Mouse (Mus musculus): Measurements from ENCODE around the gene Ttll4.

DNA sequence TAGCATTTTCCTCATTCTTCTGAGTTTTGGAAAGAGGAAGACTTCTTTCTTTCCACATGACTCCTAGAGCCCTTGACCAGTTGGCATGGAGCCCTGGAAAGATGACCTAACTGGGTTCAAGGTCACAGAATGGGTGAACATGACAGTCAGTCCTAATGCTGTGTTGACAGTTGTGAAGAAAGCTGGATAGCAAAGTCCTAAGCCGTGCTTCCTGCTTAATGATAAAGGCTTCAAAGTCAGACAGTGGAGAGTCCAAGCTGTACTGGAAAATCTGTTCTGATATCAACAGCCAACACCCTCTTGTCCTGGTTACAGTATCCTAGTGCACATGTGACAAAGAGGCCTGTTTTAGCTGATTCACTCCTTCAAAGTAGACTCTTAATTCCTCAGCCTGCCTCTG, 37.2 kb downstream of the Ttll4 start:
- TF ChIP-seq POLR2A (IDR thresholded peaks at IDR 0.05; ENCODE audit: borderline replicate concordance, low read depth, low read length) (no peak), CTCF (IDR thresholded peaks at IDR 0.05; ENCODE audit: low read depth, low read length) (no peak)

All from bone marrow macrophage, adult 2 months (primary cell).